ENCODE assay signal across 22 mouse cellular contexts in the genomic region with DNA sequence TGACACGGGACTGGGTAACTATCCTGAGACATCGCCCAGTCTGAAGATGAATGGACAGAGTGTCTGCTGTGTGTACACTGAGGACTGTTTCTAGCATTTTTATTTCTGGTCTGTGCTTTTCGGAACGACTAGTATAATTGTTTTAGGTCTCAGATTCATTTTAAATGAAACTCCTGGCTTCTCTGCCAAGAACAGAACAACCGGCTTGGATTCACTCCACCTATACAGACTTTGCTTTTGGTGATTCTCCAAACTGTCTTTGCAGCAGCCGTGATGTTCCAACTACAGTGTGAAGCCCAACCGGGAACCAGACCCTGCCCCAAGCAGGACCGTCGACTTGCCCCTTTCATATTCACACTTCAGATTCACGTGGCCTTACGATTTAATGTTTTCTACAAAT. TPM values are rescaled to one million over a fixed set of nuclear protein-coding genes. Genes with fewer than 3 reads are reported as not detected.
A peak's percentile ranks its signal among the peaks of the same experiment; 100 is the strongest.
DNase-seq lines count a peak whose midpoint lies in the region; ATAC-seq and TF ChIP-seq lines count a peak whose summit lies in the region.
"Had no signal": no experiment of that assay in that cellular context is flagged by ENCODE, and none has a peak within 500 bp of the region (broad histone marks: within the 10 kb centered on the region; RNA-seq: fewer than 3 reads in every experiment).

No protein-coding gene starts in this region.

- DNase-seq in adrenal gland, adult 2 months: peak; percentile 61
- no peak for DNase-seq in adrenal gland, postnatal 14 days
- DNase-seq in forebrain, embryonic 11.5 days (ENCODE audit: low spot score): peak; percentile 14
- DNase-seq in forebrain, postnatal 0 days: no peak
- peak; percentile 31 to 43 for DNase-seq in left cerebral cortex, postnatal 14 days (ENCODE audit: low spot score in 2 of 2)
- no peak for DNase-seq in left cerebral cortex, adult 11 months (ENCODE audit: low spot score)
- no peak for DNase-seq in thymus, adult 2 months
- DNase-seq in thymus, postnatal 25 days: no peak
- DNase-seq: adrenal gland, postnatal 10 days; cerebellum, adult 11-12 months; cerebellum, adult 8-10 months; gastrocnemius, postnatal 25 days; heart, adult 18-20 months; heart, postnatal 36 days had no signal

- no peaks in the 10 kb centered on the region for H3K27me3 ChIP-seq in forebrain, embryonic 11.5 days (ENCODE audit: control insufficient read depth, insufficient read depth, low read length)
- peaks cover 5% of the 10 kb centered on the region; the same call in 1 of the 2 replicates for H3K27me3 ChIP-seq in forebrain, postnatal 0 days (ENCODE audit: insufficient read depth, low read length)
- H3K27me3 ChIP-seq in thymus, adult 2 months (ENCODE audit: control insufficient read depth, insufficient read depth, low read length): no peaks in the 10 kb centered on the region

- H3K4me3 ChIP-seq in forebrain, embryonic 11.5 days (ENCODE audit: low read depth, low read length): no peak overlapping the region
- H3K4me3 ChIP-seq in forebrain, postnatal 0 days (ENCODE audit: low read depth, low read length): no peak overlapping the region
- H3K4me3 ChIP-seq in thymus, adult 2 months (ENCODE audit: control insufficient read depth, insufficient read depth, low read length): peak overlapping the region; percentile 21; the same call in 1 of the 2 replicates
- H3K4me3 ChIP-seq: forebrain, embryonic 10.5 days; heart, embryonic 12.5 days; heart, embryonic 15.5 days; hindbrain, embryonic 10.5 days; hindbrain, embryonic 13.5 days had no signal

- no peak overlapping the region for H3K4me2 ChIP-seq in forebrain, embryonic 11.5 days (ENCODE audit: low read depth, low read length, severe bottlenecking)
- no peak overlapping the region for H3K4me2 ChIP-seq in forebrain, postnatal 0 days (ENCODE audit: low read depth)
- H3K4me2 ChIP-seq: heart, embryonic 12.5 days; heart, embryonic 15.5 days; hindbrain, embryonic 13.5 days had no signal

- H3K9ac ChIP-seq in forebrain, embryonic 11.5 days (ENCODE audit: low read length): no peak overlapping the region
- H3K9ac ChIP-seq in forebrain, postnatal 0 days: no peak overlapping the region
- H3K9ac ChIP-seq: heart, embryonic 12.5 days; heart, embryonic 15.5 days; hindbrain, embryonic 13.5 days had no signal

- 92% methylated on average over 11 of the region's 11 CpGs for WGBS in forebrain, embryonic 11.5 days
- WGBS in forebrain, postnatal 0 days: 75% methylated on average over 11 of the region's 11 CpGs
- WGBS in thymus, adult 2 months: 92% methylated on average over 11 of the region's 11 CpGs

- H3K4me1 ChIP-seq in forebrain, embryonic 11.5 days (replicated peaks; ENCODE audit: control insufficient read depth, insufficient read depth, low read length): no peaks in the 10 kb centered on the region; the same call in 1 of the 2 replicates
- H3K4me1 ChIP-seq in forebrain, postnatal 0 days (ENCODE audit: insufficient read depth): no peaks in the 10 kb centered on the region
- H3K4me1 ChIP-seq in thymus, adult 2 months (replicated peaks; ENCODE audit: control insufficient read depth, insufficient read depth, low read length): peaks cover 49% of the 10 kb centered on the region

- TF ChIP-seq POLR2A in thymus, adult 2 months (IDR thresholded peaks at IDR 0.05; ENCODE audit: control insufficient read depth, extremely low read depth, insufficient read depth, low read length, poor library complexity): no peak

- H3K9me3 ChIP-seq in forebrain, embryonic 11.5 days (ENCODE audit: control insufficient read depth, low read length): no peaks in the 10 kb centered on the region
- no peaks in the 10 kb centered on the region for H3K9me3 ChIP-seq in forebrain, postnatal 0 days (ENCODE audit: low read length)
- H3K9me3 ChIP-seq: forebrain, embryonic 10.5 days; heart, embryonic 12.5 days; heart, embryonic 15.5 days; hindbrain, embryonic 10.5 days; hindbrain, embryonic 13.5 days had no signal

- no peaks in the 10 kb centered on the region for H3K36me3 ChIP-seq in forebrain, embryonic 11.5 days (ENCODE audit: control insufficient read depth, insufficient read depth, low read length)
- no peaks in the 10 kb centered on the region for H3K36me3 ChIP-seq in forebrain, postnatal 0 days (ENCODE audit: insufficient read depth)
- peaks cover 39% of the 10 kb centered on the region for H3K36me3 ChIP-seq in thymus, adult 2 months (ENCODE audit: control insufficient read depth, insufficient read depth, low read length)
- H3K36me3 ChIP-seq: heart, embryonic 15.5 days; hindbrain, embryonic 10.5 days had no signal

- intact Hi-C loops in left cerebral cortex, postnatal 14 days (cut with DNase I): no loop called here

- no peak for TF ChIP-seq CTCF in forebrain, postnatal 0 days (IDR thresholded peaks at IDR 0.05; ENCODE audit: low read depth)
- no peak for TF ChIP-seq CTCF in thymus, adult 2 months (IDR thresholded peaks at IDR 0.05; ENCODE audit: borderline replicate concordance, control insufficient read depth, extremely low read depth, insufficient read depth, low read length, poor library complexity)

- H3K27ac ChIP-seq in forebrain, embryonic 11.5 days (ENCODE audit: low read depth, low read length): no peak overlapping the region
- H3K27ac ChIP-seq in forebrain, postnatal 0 days (ENCODE audit: low read depth, low read length): no peak overlapping the region
- H3K27ac ChIP-seq in thymus, adult 2 months (ENCODE audit: control insufficient read depth, insufficient read depth, low read length): peak overlapping the region; percentile 19; the same call in 1 of the 2 replicates
- H3K27ac ChIP-seq: forebrain, embryonic 10.5 days; heart, embryonic 15.5 days; hindbrain, embryonic 10.5 days; hindbrain, embryonic 13.5 days had no signal

- ATAC-seq in forebrain, embryonic 11.5 days (replicated peaks; ENCODE audit: low FRiP score): no peak
- no peak for ATAC-seq in forebrain, postnatal 0 days
- ATAC-seq: activated CD4-positive, CD25-positive, alpha-beta regulatory T cell, adult 4 months; forebrain, embryonic 14.5 days; hindbrain, embryonic 16.5 days had no signal

RNA-seq across cellular contexts. Expression of gene Vamp1, which starts 2.5 kb away (rescaled TPM):
- total RNA-seq in adrenal gland, adult 2 months (2021): 10 to 100 TPM; 35.7 to 39.7 TPM
- polyA plus RNA-seq in adrenal gland, adult 2 months (2012; rRNA removed): 46.2 and 47.0 TPM in 2 replicates
- total RNA-seq in adrenal gland, postnatal 14 days (2021): 31.8 and 42.6 TPM in 2 replicates
- polyA plus RNA-seq in forebrain, embryonic 11.5 days (2014; fragmentation: Nextera tagmentation; extraction: Ambion mirVana): 1.9 and 2.1 TPM in 2 replicates
- total RNA-seq in forebrain, postnatal 0 days (2014; rRNA removed): 6.7 and 12.9 TPM in 2 replicates
- 7.9 and 11.9 TPM in 2 replicates for polyA plus RNA-seq in forebrain, postnatal 0 days (2015; fragmentation: Nextera tagmentation; extraction: Ambion mirVana)
- total RNA-seq in left cerebral cortex, postnatal 14 days (2021): 10 to 100 TPM; 46.0 to 46.6 TPM
- polyA plus RNA-seq in thymus, adult 2 months (2012; rRNA removed): 372 and 423 TPM in 2 replicates

RNA-seq across cellular contexts. Expression of gene Tapbpl, which starts 13.8 kb away (rescaled TPM):
- 10 to 100 TPM; 11.3 to 15.6 TPM for total RNA-seq in adrenal gland, adult 2 months (2021)
- 12.0 and 12.1 TPM in 2 replicates for polyA plus RNA-seq in adrenal gland, adult 2 months (2012; rRNA removed)
- total RNA-seq in adrenal gland, postnatal 14 days (2021): 12.6 and 14.0 TPM in 2 replicates
- polyA plus RNA-seq in forebrain, embryonic 11.5 days (2014; fragmentation: Nextera tagmentation; extraction: Ambion mirVana): 1.1 and 1.8 TPM in 2 replicates
- total RNA-seq in forebrain, postnatal 0 days (2014; rRNA removed): 2.5 and 4.3 TPM in 2 replicates
- polyA plus RNA-seq in forebrain, postnatal 0 days (2015; fragmentation: Nextera tagmentation; extraction: Ambion mirVana): 3.7 and 6.9 TPM in 2 replicates
- total RNA-seq in left cerebral cortex, postnatal 14 days (2021): 1 to 10 TPM; 2.0 to 2.9 TPM
- polyA plus RNA-seq in thymus, adult 2 months (2012; rRNA removed): 64.2 and 67.6 TPM in 2 replicates

RNA-seq across cellular contexts. Expression of gene Cd27, which starts 18.9 kb away (rescaled TPM):
- total RNA-seq in adrenal gland, adult 2 months (2021): under 1 TPM; 0.43 to 0.73 TPM
- 0.74 and 0.88 TPM in 2 replicates for polyA plus RNA-seq in adrenal gland, adult 2 months (2012; rRNA removed)
- 0.93 and 6.9 TPM in 2 replicates for total RNA-seq in adrenal gland, postnatal 14 days (2021)
- 1.3 and 2.3 TPM in 2 replicates for polyA plus RNA-seq in forebrain, embryonic 11.5 days (2014; fragmentation: Nextera tagmentation; extraction: Ambion mirVana)
- not detected in 2 replicates for total RNA-seq in forebrain, postnatal 0 days (2014; rRNA removed)
- 0.33 TPM in 1 of 2 replicates, not detected in the other for polyA plus RNA-seq in forebrain, postnatal 0 days (2015; fragmentation: Nextera tagmentation; extraction: Ambion mirVana)
- not detected for total RNA-seq in left cerebral cortex, postnatal 14 days (2021)
- 1,056 and 1,075 TPM in 2 replicates for polyA plus RNA-seq in thymus, adult 2 months (2012; rRNA removed)

RNA-seq across cellular contexts. Expression of gene Mrpl51, which starts 26.3 kb away (rescaled TPM):
- 100 to 1,000 TPM; 162 to 208 TPM for total RNA-seq in adrenal gland, adult 2 months (2021)
- 44.2 and 45.1 TPM in 2 replicates for polyA plus RNA-seq in adrenal gland, adult 2 months (2012; rRNA removed)
- 222 and 232 TPM in 2 replicates for total RNA-seq in adrenal gland, postnatal 14 days (2021)
- polyA plus RNA-seq in forebrain, embryonic 11.5 days (2014; fragmentation: Nextera tagmentation; extraction: Ambion mirVana): 195 and 197 TPM in 2 replicates
- 51.3 and 54.0 TPM in 2 replicates for total RNA-seq in forebrain, postnatal 0 days (2014; rRNA removed)
- 146 and 148 TPM in 2 replicates for polyA plus RNA-seq in forebrain, postnatal 0 days (2015; fragmentation: Nextera tagmentation; extraction: Ambion mirVana)
- total RNA-seq in left cerebral cortex, postnatal 14 days (2021): 10 to 100 TPM; 62.6 to 72.8 TPM
- 68.1 and 70.7 TPM in 2 replicates for polyA plus RNA-seq in thymus, adult 2 months (2012; rRNA removed)

RNA-seq across cellular contexts. Expression of gene Ncapd2, which starts 26.4 kb away (rescaled TPM):
- 10 to 100 TPM; 20.4 to 25.5 TPM for total RNA-seq in adrenal gland, adult 2 months (2021)
- 25.2 and 28.7 TPM in 2 replicates for polyA plus RNA-seq in adrenal gland, adult 2 months (2012; rRNA removed)
- 43.2 and 45.2 TPM in 2 replicates for total RNA-seq in adrenal gland, postnatal 14 days (2021)
- polyA plus RNA-seq in forebrain, embryonic 11.5 days (2014; fragmentation: Nextera tagmentation; extraction: Ambion mirVana): 225 and 271 TPM in 2 replicates
- 32.5 and 43.5 TPM in 2 replicates for total RNA-seq in forebrain, postnatal 0 days (2014; rRNA removed)
- polyA plus RNA-seq in forebrain, postnatal 0 days (2015; fragmentation: Nextera tagmentation; extraction: Ambion mirVana): 18.9 and 25.8 TPM in 2 replicates
- 10 to 100 TPM; 23.5 to 29.6 TPM for total RNA-seq in left cerebral cortex, postnatal 14 days (2021)
- polyA plus RNA-seq in thymus, adult 2 months (2012; rRNA removed): 430 and 598 TPM in 2 replicates

Comparison
In these comparisons a context has a peak if more than half of its experiments do, and no peak if none do; other contexts are left out.
1. DNase-seq: peak in adrenal gland, adult 2 months (single experiment), forebrain, embryonic 11.5 days (single experiment) and left cerebral cortex, postnatal 14 days (2 of 2); none in adrenal gland, postnatal 14 days (single experiment), forebrain, postnatal 0 days (single experiment), left cerebral cortex, adult 11 months (single experiment), thymus, adult 2 months (single experiment) and thymus, postnatal 25 days (single experiment).